Mouse (Mus musculus) adrenal gland, postnatal 36 days (tissue): Measurements from ENCODE around the gene Dsn1. TPM values are rescaled to one million over a fixed set of nuclear protein-coding genes. Genes with fewer than 3 reads are reported as not detected.

Experiments
- DNase-seq, 2 experiments: peaks; one replicate each; pipeline ENCODE4 v3.0.0; 2021; ENCODE audit warnings: mixed read lengths in 1 of 2
- long read RNA-seq, 2 experiments: library from polyadenylated mRNA; stranded (forward); transcript quantifications; one replicate each; pipeline ENCODE4 v2.0.0; 2021; ENCODE audit warnings: borderline sequencing depth in 2 of 2
- total RNA-seq, 2 experiments: library from RNA; stranded (reverse); gene quantifications; 2 replicates each; pipeline ENCODE4 v1.2.3; 2021

Gene Dsn1
- 1 to 10 TPM; 4.4 to 7.2 TPM for total RNA-seq
- long read RNA-seq, experiment 1, partial matches to known transcripts = 0 of 5 reads
- long read RNA-seq, experiment 1, other reads (novel, unspliced or antisense) = 3 of 5 reads
- long read RNA-seq, experiment 2, partial matches to known transcripts = 2 of 4 reads
- long read RNA-seq, experiment 2, other reads (novel, unspliced or antisense) = 2 of 4 reads

GRCm38 (mm10) chr2:157006511-157007233 lies at the start of gene Dsn1:
Dsn1 (minus strand) TSS chr2:157007154.
- peak; percentile 93 to 95 for DNase-seq

GRCm38 (mm10) chr2:157055721-157056120 lies 48.8 kb upstream of the Dsn1 start:
- DNase-seq = no peak

GRCm38 (mm10) chr2:157054816-157055215 lies 47.9 kb upstream of the Dsn1 start:
- DNase-seq = peak; percentile 56 to 66

- peak; percentile 88 to 91 for DNase-seq
Measured at GRCm38 (mm10) chr2:157054297-157054696, 47.3 kb upstream of the Dsn1 start.

- no peak for DNase-seq
Measured at GRCm38 (mm10) chr2:157053787-157054186, 46.8 kb upstream of the Dsn1 start.

- DNase-seq = no peak
Measured at GRCm38 (mm10) chr2:157053124-157053523, 46.2 kb upstream of the Dsn1 start.

GRCm38 (mm10) chr2:157052448-157052847 lies 45.5 kb upstream of the Dsn1 start:
- no peak for DNase-seq

GRCm38 (mm10) chr2:157049831-157050243 lies 42.9 kb upstream of the Dsn1 start:
- DNase-seq = no peak

GRCm38 (mm10) chr2:157048395-157049181 lies 41.6 kb upstream of the Dsn1 start:
- DNase-seq = no peak

- DNase-seq = no peak
Measured at GRCm38 (mm10) chr2:157046956-157047355, 40.0 kb upstream of the Dsn1 start.

GRCm38 (mm10) chr2:157045932-157046331 lies 39.0 kb upstream of the Dsn1 start:
- no peak for DNase-seq

- DNase-seq = no peak
Measured at GRCm38 (mm10) chr2:157043987-157044386, 37.0 kb upstream of the Dsn1 start.

GRCm38 (mm10) chr2:157043556-157043955 lies 36.6 kb upstream of the Dsn1 start:
- DNase-seq = no peak

GRCm38 (mm10) chr2:157041421-157041820 lies 34.5 kb upstream of the Dsn1 start:
- no peak for DNase-seq

- DNase-seq = no peak
Measured at GRCm38 (mm10) chr2:157040649-157041046, 33.7 kb upstream of the Dsn1 start.

- DNase-seq = peak; percentile 67 to 81
Measured at GRCm38 (mm10) chr2:157039900-157040648, 33.1 kb upstream of the Dsn1 start.

GRCm38 (mm10) chr2:157037303-157037702 lies 30.3 kb upstream of the Dsn1 start:
- DNase-seq = peak in 1 of 2 experiments; percentile 63

- peak; percentile 76 to 86 for DNase-seq
Measured at GRCm38 (mm10) chr2:157036400-157036799, 29.4 kb upstream of the Dsn1 start.

- no peak for DNase-seq
Measured at GRCm38 (mm10) chr2:157035371-157035770, 28.4 kb upstream of the Dsn1 start.

GRCm38 (mm10) chr2:157030804-157031203 lies 23.9 kb upstream of the Dsn1 start:
- DNase-seq = peak; percentile 88 to 93

GRCm38 (mm10) chr2:157028261-157028660 lies 21.3 kb upstream of the Dsn1 start:
- DNase-seq = no peak
